Mouse (Mus musculus) hindbrain, embryonic 12.5 days (tissue): ENCODE data around the gene Tubd1. TPM values are rescaled to one million over a fixed set of nuclear protein-coding genes. Genes with fewer than 3 reads are reported as not detected.

Experiments
- ATAC-seq: fragments of 200-750 bp; cut with Nextera tagmentation; 2 replicates; pipeline ENCODE4 v1.8.0; 2017; ENCODE audit warnings: moderate TSS enrichment; ENCODE audit not compliant: low FRiP score
- H3K27ac ChIP-seq: fragments of 300-500 bp; sonication (generic); 2 replicates; pipeline ENCODE4 v1.5.1; 2016; ENCODE audit warnings: mild to moderate bottlenecking
- H3K27me3 ChIP-seq: fragments of 300-500 bp; sonication (generic); 2 replicates; pipeline ENCODE4 v1.6.1; 2016; ENCODE audit warnings: mild to moderate bottlenecking
- H3K36me3 ChIP-seq: fragments of 300-500 bp; sonication (generic); 2 replicates; pipeline ENCODE4 v1.6.1; 2016; ENCODE audit warnings: mild to moderate bottlenecking
- H3K4me1 ChIP-seq: fragments of 300-500 bp; sonication (generic); 2 replicates; pipeline ENCODE4 v1.6.1; 2016
- H3K4me2 ChIP-seq: fragments of 300-500 bp; sonication (generic); replicated peaks from 2 replicates; pipeline ENCODE4 v1.6.1; 2016; ENCODE audit warnings: mild to moderate bottlenecking
- H3K4me3 ChIP-seq: fragments of 300-500 bp; sonication (generic); 2 replicates; pipeline ENCODE4 v1.5.1; 2016; ENCODE audit warnings: mild to moderate bottlenecking
- H3K9ac ChIP-seq: fragments of 300-500 bp; sonication (generic); 2 replicates; pipeline ENCODE4 v1.6.1; 2016; ENCODE audit warnings: mild to moderate bottlenecking, moderate library complexity
- H3K9me3 ChIP-seq: fragments of 300-500 bp; sonication (generic); replicated peaks from 2 replicates; pipeline ENCODE4 v1.6.1; 2016; ENCODE audit warnings: mild to moderate bottlenecking
- WGBS: fragments of 180-500 bp; shearing (Covaris S2); methylation state at CpG from one replicate; pipeline ENCODE4 v1.1.7; 2016; 5-methylcytosine and 5-hydroxymethylcytosine counted together
- polyA plus RNA-seq: library from polyadenylated mRNA; unstranded; fragments of >200 nt; fragmentation: Nextera tagmentation; extraction: Ambion mirVana; gene quantifications from 2 replicates; pipeline ENCODE4 v1.2.1, GENCODE M21; 2016

The Tubd1 gene
- polyA plus RNA-seq, 1 experiment from 2014 or later: 9.7 TPM

- H3K27me3 ChIP-seq: no peaks in the 10 kb centered on the region
- no peak overlapping the region for H3K4me2 ChIP-seq
- H3K9ac ChIP-seq: no peak overlapping the region
- H3K9me3 ChIP-seq: no peaks in the 10 kb centered on the region
- H3K36me3 ChIP-seq: 0 out of 2 replicates have a peak, but pooled peaks cover 5% of the 10 kb centered on the region
- H3K4me3 ChIP-seq: no peak overlapping the region
- WGBS: 85% methylated on average over 9 of the region's 9 CpGs
- H3K27ac ChIP-seq: 0 out of 2 replicates have a peak overlapping the region, but pooled peaks have one; percentile 5
- no peak for ATAC-seq
- peaks cover 5% of the 10 kb centered on the region; the same call in 1 of the 2 replicates for H3K4me1 ChIP-seq
These were observed 35.7 kb downstream of the Tubd1 start for GRCm38 (mm10) chr11:86580319-86581113.

GRCm38 (mm10) chr11:86581250-86581753 lies 36.5 kb downstream of the Tubd1 start:
- no peak for ATAC-seq
- peaks cover 5% of the 10 kb centered on the region; the same call in 1 of the 2 replicates for H3K4me1 ChIP-seq
- 0 out of 2 replicates have a peak overlapping the region, but pooled peaks have one; percentile 5 for H3K27ac ChIP-seq
- H3K4me2 ChIP-seq: no peak overlapping the region
- no peak overlapping the region for H3K9ac ChIP-seq
- 63% methylated on average over 11 of the region's 11 CpGs for WGBS
- H3K36me3 ChIP-seq: 0 out of 2 replicates have a peak, but pooled peaks cover 5% of the 10 kb centered on the region
- H3K4me3 ChIP-seq: no peak overlapping the region
- no peaks in the 10 kb centered on the region for H3K27me3 ChIP-seq
- H3K9me3 ChIP-seq: no peaks in the 10 kb centered on the region

GRCm38 (mm10) chr11:86581943-86582542 lies 37.3 kb downstream of the Tubd1 start:
- Histone ChIP-seq H3K9me3 (no peaks in the 10 kb centered on the region), H3K36me3 (0 out of 2 replicates have a peak, but pooled peaks cover 5% of the 10 kb centered on the region)

GRCm38 (mm10) chr11:86582543-86583260 lies 37.9 kb downstream of the Tubd1 start:
- H3K9ac ChIP-seq: no peak overlapping the region
- no peak overlapping the region for H3K27ac ChIP-seq
- 0 out of 2 replicates have a peak, but pooled peaks cover 5% of the 10 kb centered on the region for H3K36me3 ChIP-seq
- ATAC-seq: no peak
- no peaks in the 10 kb centered on the region for H3K9me3 ChIP-seq
- H3K27me3 ChIP-seq: no peaks in the 10 kb centered on the region
- H3K4me1 ChIP-seq: peaks cover 13% of the 10 kb centered on the region
- H3K4me2 ChIP-seq: no peak overlapping the region
- no peak overlapping the region for H3K4me3 ChIP-seq
- 86% methylated on average over 7 of the region's 7 CpGs for WGBS

More at GRCm38 (mm10) chr11:86581943-86582542, 37.3 kb downstream of the Tubd1 start:
- Histone ChIP-seq H3K4me1 (peaks cover 6% of the 10 kb centered on the region), H3K4me3 (no peak overlapping the region), H3K27me3 (no peaks in the 10 kb centered on the region), H3K4me2 (no peak overlapping the region), H3K9ac (no peak overlapping the region), H3K27ac (no peak overlapping the region)
- WGBS: 92% methylated on average over 12 of the region's 12 CpGs
- no peak for ATAC-seq

- ATAC-seq: no peak
These were observed 38.6 kb downstream of the Tubd1 start for GRCm38 (mm10) chr11:86583313-86583825.

GRCm38 (mm10) chr11:86583990-86584897 lies 39.5 kb downstream of the Tubd1 start:
- Histone ChIP-seq H3K4me1 (peaks cover 14% of the 10 kb centered on the region), H3K36me3 (0 out of 2 replicates have a peak, but pooled peaks cover 5% of the 10 kb centered on the region), H3K27ac (no peak overlapping the region), H3K4me3 (no peak overlapping the region), H3K27me3 (no peaks in the 10 kb centered on the region), H3K9ac (no peak overlapping the region), H3K9me3 (no peaks in the 10 kb centered on the region), H3K4me2 (no peak overlapping the region)
- 94% methylated on average over 14 of the region's 14 CpGs for WGBS
- ATAC-seq: no peak

More at GRCm38 (mm10) chr11:86583313-86583825, 38.6 kb downstream of the Tubd1 start:
- 0 out of 2 replicates have a peak, but pooled peaks cover 5% of the 10 kb centered on the region for H3K36me3 ChIP-seq
- no peak overlapping the region for H3K4me2 ChIP-seq
- 88% methylated on average over 3 of the region's 3 CpGs for WGBS
- no peaks in the 10 kb centered on the region for H3K27me3 ChIP-seq
- no peaks in the 10 kb centered on the region for H3K9me3 ChIP-seq
- peaks cover 14% of the 10 kb centered on the region for H3K4me1 ChIP-seq
- no peak overlapping the region for H3K4me3 ChIP-seq
- H3K9ac ChIP-seq: no peak overlapping the region
- no peak overlapping the region for H3K27ac ChIP-seq

GRCm38 (mm10) chr11:86584898-86585597 lies 40.3 kb downstream of the Tubd1 start:
- Histone ChIP-seq H3K9me3 (no peaks in the 10 kb centered on the region), H3K4me1 (peaks cover 14% of the 10 kb centered on the region), H3K36me3 (0 out of 2 replicates have a peak, but pooled peaks cover 5% of the 10 kb centered on the region), H3K4me3 (no peak overlapping the region), H3K27ac (no peak overlapping the region), H3K9ac (no peak overlapping the region), H3K27me3 (no peaks in the 10 kb centered on the region), H3K4me2 (no peak overlapping the region; the same call in 1 of the 2 replicates)
- WGBS: 83% methylated on average over 7 of the region's 7 CpGs
- ATAC-seq: no peak

- Histone ChIP-seq H3K27me3 (no peaks in the 10 kb centered on the region), H3K4me2 (no peak overlapping the region; the same call in 1 of the 2 replicates), H3K4me3 (no peak overlapping the region), H3K9me3 (no peaks in the 10 kb centered on the region), H3K4me1 (peaks cover 14% of the 10 kb centered on the region), H3K9ac (no peak overlapping the region), H3K27ac (no peak overlapping the region), H3K36me3 (0 out of 2 replicates have a peak, but pooled peaks cover 5% of the 10 kb centered on the region)
- WGBS: 49% methylated on average over 3 of the region's 3 CpGs
- ATAC-seq: no peak
These were observed 40.8 kb downstream of the Tubd1 start for GRCm38 (mm10) chr11:86585598-86585984.

- H3K4me3 ChIP-seq: 0 out of 2 replicates have a peak overlapping the region, but pooled peaks have one; percentile 14
- H3K36me3 ChIP-seq: 0 out of 2 replicates have a peak, but pooled peaks cover 5% of the 10 kb centered on the region
- H3K9ac ChIP-seq: 0 out of 2 replicates have a peak overlapping the region, but pooled peaks have one; percentile 13
- no peaks in the 10 kb centered on the region for H3K9me3 ChIP-seq
- no peak for ATAC-seq
- peak overlapping the region; percentile 44 for H3K4me2 ChIP-seq
- no peaks in the 10 kb centered on the region for H3K27me3 ChIP-seq
- H3K27ac ChIP-seq: no peak overlapping the region
- WGBS: 27% methylated on average over 12 of the region's 12 CpGs
- H3K4me1 ChIP-seq: peaks cover 14% of the 10 kb centered on the region
These were observed 41.5 kb downstream of the Tubd1 start for GRCm38 (mm10) chr11:86586177-86586867.
